Mouse (Mus musculus): ENCODE data around the gene Rps16.

DNA sequence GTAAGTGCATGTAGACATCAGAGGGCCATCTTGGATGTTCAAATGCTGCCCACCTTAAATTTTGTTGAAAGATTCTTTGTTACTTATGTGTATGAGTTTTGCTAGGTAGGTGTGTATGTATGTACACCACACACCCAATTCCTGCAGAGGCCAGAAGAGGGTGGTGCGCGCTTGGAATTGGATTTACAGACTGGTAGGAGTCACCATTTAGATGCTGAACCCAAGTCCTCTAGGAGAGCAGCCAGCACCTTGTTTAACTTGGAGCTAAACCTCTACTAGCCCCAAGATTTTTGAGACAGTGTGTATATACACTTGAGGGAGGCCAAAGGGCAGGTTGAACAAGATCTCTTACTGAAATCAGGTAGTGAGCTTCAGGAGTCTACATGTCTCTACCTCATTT, 2.8 kb downstream of the Rps16 start:
- TF ChIP-seq GATA1 (IDR thresholded peaks at IDR 0.05; ENCODE audit: low read length) (no peak), TAL1 (IDR thresholded peaks at IDR 0.05; ENCODE audit: low read length) (no peak)
